Mouse (Mus musculus) effector memory CD4-positive, alpha-beta T cell, adult 5 months (primary cell): Measurements from ENCODE around the gene Olfr545. TPM values are rescaled to one million over a fixed set of nuclear protein-coding genes. Genes with fewer than 3 reads are reported as not detected.

Experiments
- polyA plus RNA-seq: library from polyadenylated mRNA; unstranded; fragments of 100-300 nt; shearing (Covaris generic); gene quantifications from one replicate; pipeline ENCODE4 v1.2.1, GENCODE M21; 2017

Olfr545 gene
- polyA plus RNA-seq: not detected

GRCm38 (mm10) chr7:102499473-102499872 is at the start of gene Olfr545:
Olfr545 (minus strand) TSS chr7:102499573.

GRCm38 (mm10) chr7:102540596-102540995 is 41.2 kb upstream of the Olfr545 start, which contains the start of gene Olfr548-ps1:
Olfr548-ps1 (plus strand) TSS chr7:102540896.

GRCm38 (mm10) chr7:102534449-102534848 is 35.1 kb upstream of the Olfr545 start, which contains the start of gene Olfr547:
Olfr547 (plus strand) TSS chr7:102534749.

GRCm38 (mm10) chr7:102488161-102488560 is 11.2 kb downstream of the Olfr545 start, which contains the start of gene Olfr544:
Olfr544 (minus strand) TSS chr7:102488313.

DNA sequence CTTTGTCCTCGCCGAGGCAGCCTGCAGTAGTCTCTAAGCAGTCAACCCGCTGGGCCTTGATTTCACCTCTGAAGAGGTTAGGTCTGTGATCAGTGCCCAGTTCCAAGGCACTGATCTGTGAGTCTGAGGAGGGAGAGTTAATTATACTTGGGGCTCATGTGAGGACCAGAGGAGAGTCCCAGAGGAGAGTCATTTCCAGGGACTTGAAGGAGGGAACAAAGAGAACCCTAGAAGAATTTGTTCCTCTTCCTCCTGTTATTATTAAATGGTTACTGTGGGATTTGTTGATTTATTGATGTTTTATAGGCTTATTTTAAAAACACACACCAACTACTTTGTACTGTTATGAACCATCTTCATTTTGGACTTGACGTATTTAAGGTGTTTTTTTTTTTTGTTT is 17.8 kb downstream of the Olfr545 start, which contains the start of gene Olfr543:
Olfr543 (minus strand) TSS at position 101 of the 400 bp plus-strand sequence.

GRCm38 (mm10) chr7:102441657-102442391 is 57.5 kb downstream of the Olfr545 start, which contains the start of gene Rrm1:
Rrm1 (plus strand) TSS chr7:102441695.

Other genes with a start within 250 kb of the Olfr545 start
- 608 TPM for gene Rhog, start 243.5 kb downstream of the Olfr545 start, polyA plus RNA-seq
- 165 TPM for gene Stim1, start 231.8 kb downstream of the Olfr545 start, polyA plus RNA-seq
- gene Rrm1, start 57.9 kb downstream of the Olfr545 start, polyA plus RNA-seq: 50.3 TPM
- not detected for gene Olfr543, start 17.9 kb downstream of the Olfr545 start, polyA plus RNA-seq
- gene Olfr544, start 11.3 kb downstream of the Olfr545 start, polyA plus RNA-seq: 0.15 TPM
- not detected for gene Olfr547, start 35.2 kb upstream of the Olfr545 start, polyA plus RNA-seq
- not detected for gene Olfr548-ps1, start 41.3 kb upstream of the Olfr545 start, polyA plus RNA-seq
- not detected for gene Olfr549, start 50.3 kb upstream of the Olfr545 start, polyA plus RNA-seq
- gene Trim21, start 65.9 kb upstream of the Olfr545 start, polyA plus RNA-seq: 20.7 TPM
- gene Olfr550, start 71.9 kb upstream of the Olfr545 start, polyA plus RNA-seq: not detected
- 0.06 TPM for gene Olfr551, start 92.3 kb upstream of the Olfr545 start, polyA plus RNA-seq
- not detected for gene Olfr552, start 98.2 kb upstream of the Olfr545 start, polyA plus RNA-seq
- gene Olfr553, start 118.6 kb upstream of the Olfr545 start, polyA plus RNA-seq: not detected
- 0.52 TPM for gene Olfr554, start 138.9 kb upstream of the Olfr545 start, polyA plus RNA-seq
- not detected for gene Olfr555, start 159.2 kb upstream of the Olfr545 start, polyA plus RNA-seq
- not detected for gene Olfr556, start 165.3 kb upstream of the Olfr545 start, polyA plus RNA-seq
- 7.1 TPM for gene Trim68, start 187.8 kb upstream of the Olfr545 start, polyA plus RNA-seq
- not detected for gene Olfr557, start 196.3 kb upstream of the Olfr545 start, polyA plus RNA-seq
- gene Olfr558, start 202.6 kb upstream of the Olfr545 start, polyA plus RNA-seq: not detected
- gene Olfr33, start 219.5 kb upstream of the Olfr545 start, polyA plus RNA-seq: not detected
- not detected for gene Olfr559, start 227.9 kb upstream of the Olfr545 start, polyA plus RNA-seq